In genomic region chr1:170057607-170058006, GRCm38 (mm10) we compare ENCODE assay signal across 23 mouse cellular contexts. TPM values are rescaled to one million over a fixed set of nuclear protein-coding genes. Genes with fewer than 3 reads are reported as not detected.
DNase-seq lines count a peak whose midpoint lies in the region; ATAC-seq and TF ChIP-seq lines count a peak whose summit lies in the region.
"Had no signal": no experiment of that assay in that cellular context is flagged by ENCODE, and none has a peak within 500 bp of the region (broad histone marks: within the 10 kb centered on the region; RNA-seq: fewer than 3 reads in every experiment).

No protein-coding gene starts in this region.

- no peaks in the 10 kb centered on the region for H3K9me3 ChIP-seq in intestine, embryonic 14.5 days (ENCODE audit: control insufficient read depth, low read length)
- H3K9me3 ChIP-seq in intestine, postnatal 0 days (ENCODE audit: control insufficient read depth): no peaks in the 10 kb centered on the region
- no peaks in the 10 kb centered on the region for H3K9me3 ChIP-seq in lung, embryonic 16.5 days (ENCODE audit: control insufficient read depth, low read length)

- no peak overlapping the region for H3K4me2 ChIP-seq in intestine, embryonic 14.5 days (ENCODE audit: low read length)
- no peak overlapping the region for H3K4me2 ChIP-seq in intestine, postnatal 0 days (replicated peaks; ENCODE audit: low read depth)
- H3K4me2 ChIP-seq in lung, embryonic 16.5 days (ENCODE audit: low read depth, low read length): no peak overlapping the region
- H3K4me2 ChIP-seq: heart, embryonic 12.5 days had no signal

- WGBS in intestine, embryonic 14.5 days: 54% methylated on average over 7 of the region's 7 CpGs
- WGBS in intestine, postnatal 0 days: 71% methylated on average over 7 of the region's 7 CpGs
- WGBS in lung, embryonic 16.5 days: 38% methylated on average over 7 of the region's 7 CpGs
- 44% methylated on average over 7 of the region's 7 CpGs for WGBS in lung, adult 2 months
- 73% methylated on average over 7 of the region's 7 CpGs for WGBS in small intestine, adult 2 months

- no peak overlapping the region for H3K4me3 ChIP-seq in gastrocnemius, adult 2 months
- no peak overlapping the region for H3K4me3 ChIP-seq in intestine, embryonic 14.5 days (ENCODE audit: low read depth, low read length)
- H3K4me3 ChIP-seq in intestine, postnatal 0 days (ENCODE audit: low read depth, low read length): no peak overlapping the region
- no peak overlapping the region for H3K4me3 ChIP-seq in lung, embryonic 16.5 days (ENCODE audit: low read length)
- H3K4me3 ChIP-seq in lung, adult 2 months (replicated peaks; ENCODE audit: extremely low read depth, low read depth, low read length): no peak overlapping the region
- no peak overlapping the region for H3K4me3 ChIP-seq in small intestine, adult 2 months (ENCODE audit: low read depth, low read length)
- H3K4me3 ChIP-seq: heart, embryonic 12.5 days had no signal

- no peak for TF ChIP-seq CTCF in gastrocnemius, adult 2 months (IDR thresholded peaks at IDR 0.05)
- no peak for TF ChIP-seq CTCF in intestine, postnatal 0 days (IDR thresholded peaks at IDR 0.05; ENCODE audit: low read depth)
- TF ChIP-seq CTCF in lung, adult 2 months (IDR thresholded peaks at IDR 0.05; ENCODE audit: insufficient read depth, low read length): no peak
- TF ChIP-seq CTCF in small intestine, adult 2 months (IDR thresholded peaks at IDR 0.05; ENCODE audit: extremely low read depth, insufficient read length, insufficient replicate concordance, low read depth, low read length): no peak

- peak; percentile 38 for DNase-seq in gastrocnemius, adult 2 months
- no peak for DNase-seq in gastrocnemius, postnatal 4 days (ENCODE audit: low spot score in 2 of 2)
- DNase-seq in intestine, embryonic 14.5 days (ENCODE audit: low spot score): peak; percentile 49
- no peak for DNase-seq in lung, adult 2 months
- DNase-seq in urinary bladder, postnatal 4 days (ENCODE audit: low spot score in 2 of 2): no peak
- DNase-seq: cerebellum, adult 11 months; cerebellum, postnatal 25 days; embryo, embryonic 11 days; forebrain, postnatal 0 days; liver; right cerebral cortex, postnatal 25 days; thymus, adult 2 months had no signal

- H3K9ac ChIP-seq in intestine, embryonic 14.5 days (ENCODE audit: low read length): no peak overlapping the region
- H3K9ac ChIP-seq in intestine, postnatal 0 days (ENCODE audit: low read depth, low read length): no peak overlapping the region
- no peak overlapping the region for H3K9ac ChIP-seq in lung, embryonic 16.5 days (ENCODE audit: low read length)
- H3K9ac ChIP-seq: forebrain, postnatal 0 days; heart, embryonic 12.5 days had no signal

- peaks cover 16% of the 10 kb centered on the region; the same call in 1 of the 2 replicates for H3K4me1 ChIP-seq in intestine, embryonic 14.5 days (replicated peaks; ENCODE audit: control insufficient read depth, insufficient read depth, low read length)
- H3K4me1 ChIP-seq in intestine, postnatal 0 days (replicated peaks; ENCODE audit: control insufficient read depth, insufficient read depth, low read length): no peaks in the 10 kb centered on the region
- peaks cover 4% of the 10 kb centered on the region for H3K4me1 ChIP-seq in lung, embryonic 16.5 days (replicated peaks; ENCODE audit: control insufficient read depth, insufficient read depth, low read length)
- H3K4me1 ChIP-seq in lung, adult 2 months (ENCODE audit: control insufficient read depth, insufficient read depth, low read length): no peaks in the 10 kb centered on the region; the same call in 1 of the 2 replicates
- no peaks in the 10 kb centered on the region for H3K4me1 ChIP-seq in small intestine, adult 2 months (ENCODE audit: control insufficient read depth, insufficient read depth, insufficient read length, low read length)
- H3K4me1 ChIP-seq: heart, embryonic 12.5 days had no signal

- no peaks in the 10 kb centered on the region for H3K36me3 ChIP-seq in intestine, embryonic 14.5 days (ENCODE audit: control insufficient read depth, insufficient read depth, low read length)
- H3K36me3 ChIP-seq in intestine, postnatal 0 days (ENCODE audit: control insufficient read depth, insufficient read depth): no peaks in the 10 kb centered on the region
- no peaks in the 10 kb centered on the region for H3K36me3 ChIP-seq in lung, embryonic 16.5 days (ENCODE audit: control insufficient read depth, insufficient read depth, low read length)
- no peaks in the 10 kb centered on the region for H3K36me3 ChIP-seq in small intestine, adult 2 months (ENCODE audit: control insufficient read depth, insufficient read depth, low read length)
- H3K36me3 ChIP-seq: heart, embryonic 12.5 days had no signal

- H3K27me3 ChIP-seq in intestine, embryonic 14.5 days (replicated peaks; ENCODE audit: control insufficient read depth, insufficient read depth, low read length): no peaks in the 10 kb centered on the region
- no peaks in the 10 kb centered on the region for H3K27me3 ChIP-seq in intestine, postnatal 0 days (replicated peaks; ENCODE audit: control insufficient read depth, insufficient read depth, low read length)
- no peaks in the 10 kb centered on the region for H3K27me3 ChIP-seq in lung, embryonic 16.5 days (ENCODE audit: control insufficient read depth, insufficient read depth, low read depth, low read length)
- H3K27me3 ChIP-seq in small intestine, adult 2 months (ENCODE audit: control insufficient read depth, insufficient read depth, low read length): no peaks in the 10 kb centered on the region
- H3K27me3 ChIP-seq: heart, embryonic 12.5 days; Patski had no signal

- peak overlapping the region; percentile 78 for H3K27ac ChIP-seq in gastrocnemius, adult 2 months
- no peak overlapping the region for H3K27ac ChIP-seq in intestine, embryonic 14.5 days (ENCODE audit: low read depth)
- no peak overlapping the region for H3K27ac ChIP-seq in intestine, postnatal 0 days (ENCODE audit: low read depth, low read length)
- no peak overlapping the region for H3K27ac ChIP-seq in lung, embryonic 16.5 days (ENCODE audit: low read length)
- peak overlapping the region; percentile 36; the same call in 1 of the 2 replicates for H3K27ac ChIP-seq in small intestine, adult 2 months (ENCODE audit: insufficient read depth, low read depth, low read length)
- H3K27ac ChIP-seq: hindbrain, postnatal 0 days; kidney, postnatal 0 days had no signal

- no peak for TF ChIP-seq POLR2A in lung, adult 2 months (IDR thresholded peaks at IDR 0.05; ENCODE audit: borderline replicate concordance, extremely low read depth, low read depth, low read length)
- TF ChIP-seq POLR2A in small intestine, adult 2 months (IDR thresholded peaks at IDR 0.05; ENCODE audit: low read depth, low read length): no peak

- intact Hi-C loops in gastrocnemius, adult 2 months (cut with DNase I): loop anchor here (5.0 kb wide), 1 partner anchor 55 kb away; the partner anchor contains the start of gene Ddr2

- no peak for ATAC-seq in intestine, embryonic 14.5 days (replicated peaks; ENCODE audit: low FRiP score, low TSS enrichment, low read depth)
- no peak for ATAC-seq in intestine, postnatal 0 days
- ATAC-seq in lung, embryonic 16.5 days (ENCODE audit: low read depth): peak; percentile 38; the same call in 1 of the 2 replicates
- ATAC-seq: forebrain, postnatal 0 days; hindbrain, postnatal 0 days; midbrain, embryonic 16.5 days had no signal

RNA-seq across cellular contexts. Expression of gene Ddr2, which starts 53.0 kb away (rescaled TPM):
- 10 to 100 TPM; 16.4 to 22.5 TPM for total RNA-seq in gastrocnemius, adult 2 months (2021)
- 10 to 100 TPM; 60.9 to 61.2 TPM for total RNA-seq in gastrocnemius, postnatal 4 days (2021)
- 41.1 and 46.7 TPM in 2 replicates for polyA plus RNA-seq in intestine, embryonic 14.5 days (2014; fragmentation: Nextera tagmentation; extraction: Ambion mirVana)
- polyA plus RNA-seq in intestine, postnatal 0 days (2015; fragmentation: Nextera tagmentation; extraction: Ambion mirVana): 15.6 and 16.4 TPM in 2 replicates
- polyA plus RNA-seq in lung, embryonic 16.5 days (2015; fragmentation: Nextera tagmentation; extraction: Ambion mirVana): 38.2 and 45.0 TPM in 2 replicates
- polyA plus RNA-seq in lung, adult 2 months (2012; rRNA removed): 31.3 and 42.6 TPM in 2 replicates
- 4.0 and 4.4 TPM in 2 replicates for polyA plus RNA-seq in small intestine, adult 2 months (2012; rRNA removed)
- total RNA-seq: hematopoietic stem cell, adult 5-6 weeks; megakaryocyte-erythroid progenitor cell, adult 5-6 weeks; neutrophil, adult 5-6 weeks had no signal

Comparison
In these comparisons a context has a peak if more than half of its experiments do, and no peak if none do; other contexts are left out.
1. DNase-seq: peak in gastrocnemius, adult 2 months (single experiment) and intestine, embryonic 14.5 days (single experiment); none in gastrocnemius, postnatal 4 days (0 of 2), lung, adult 2 months (single experiment) and urinary bladder, postnatal 4 days (0 of 2).
2. H3K27ac ChIP-seq: peak in gastrocnemius, adult 2 months (single experiment) and small intestine, adult 2 months (single experiment); none in intestine, embryonic 14.5 days (single experiment), intestine, postnatal 0 days (single experiment) and lung, embryonic 16.5 days (single experiment).